Mouse (Mus musculus): Measurements from ENCODE around the gene Fhad1. TPM values are rescaled to one million over a fixed set of nuclear protein-coding genes. Genes with fewer than 3 reads are reported as not detected.

Fhad1 gene
- polyA plus RNA-seq, 1 experiment = 2.1 TPM

DNA sequence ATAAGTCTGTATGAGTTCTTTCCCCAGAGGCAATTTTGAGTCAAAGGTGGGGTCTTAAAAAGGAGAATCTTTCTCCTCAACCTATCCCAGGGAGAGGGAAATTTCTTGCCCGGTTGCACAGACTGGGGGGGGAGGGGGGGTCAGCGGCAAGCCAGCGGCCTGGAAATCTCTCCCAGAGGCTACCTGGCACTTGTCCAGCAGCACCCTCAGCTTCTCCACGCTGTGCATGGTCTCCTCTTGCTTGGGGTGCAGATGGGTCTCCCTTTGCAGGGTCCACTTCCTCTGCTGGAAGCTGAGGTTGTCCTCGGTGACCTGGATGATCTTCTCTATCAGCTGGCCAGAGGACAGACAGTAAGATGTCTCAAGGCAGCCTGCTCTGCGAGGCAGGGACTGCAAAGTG is 61.0 kb downstream of the Fhad1 start:
- no peaks in the 10 kb centered on the region for H3K9me3 ChIP-seq (replicated peaks; ENCODE audit: control insufficient read depth, insufficient read depth, low read length, poor library complexity, severe bottlenecking)
- TF ChIP-seq EP300 (IDR thresholded peaks at IDR 0.05; ENCODE audit: insufficient read depth, low read depth, low read length) (no peak), POLR2A (IDR thresholded peaks at IDR 0.05; ENCODE audit: insufficient read depth, low read length) (no peak), CTCF (IDR thresholded peaks at IDR 0.05; ENCODE audit: low read depth, low read length) (no peak)
- H3K27me3 ChIP-seq (ENCODE audit: control insufficient read depth, insufficient read depth, low read length, poor library complexity, severe bottlenecking) = no peaks in the 10 kb centered on the region
- no peak overlapping the region for H3K9ac ChIP-seq (ENCODE audit: low read depth, poor library complexity, severe bottlenecking)
- peaks cover 2% of the 10 kb centered on the region for H3K4me1 ChIP-seq (ENCODE audit: control insufficient read depth, insufficient read depth, low read length)
- no peaks in the 10 kb centered on the region for H3K36me3 ChIP-seq (ENCODE audit: control insufficient read depth, insufficient read depth, low read length, poor library complexity, severe bottlenecking)
- H3K27ac ChIP-seq (ENCODE audit: insufficient read depth, low read length) = no peak overlapping the region
- no peak overlapping the region for H3K4me3 ChIP-seq (ENCODE audit: low read depth, low read length)

DNA sequence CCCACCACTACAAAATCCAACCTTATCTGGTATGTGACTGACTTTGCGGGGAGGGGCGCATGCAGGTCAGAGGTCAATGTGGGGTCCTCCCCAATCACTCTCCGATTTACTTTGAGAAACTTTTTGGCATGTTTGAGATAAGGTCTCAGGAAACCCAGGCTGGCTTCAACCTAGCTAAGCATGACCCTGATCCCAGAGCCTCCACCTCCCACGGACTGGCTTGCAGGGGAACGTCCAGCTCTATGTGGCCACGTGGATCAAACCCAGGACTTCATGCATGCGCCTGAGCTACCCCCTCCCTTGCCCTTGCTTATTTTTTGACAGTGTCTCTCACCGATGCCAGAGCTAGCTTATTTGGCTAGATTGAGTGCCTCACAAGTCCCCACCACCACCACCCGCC is 61.6 kb downstream of the Fhad1 start:
- H3K9ac ChIP-seq (ENCODE audit: low read depth, poor library complexity, severe bottlenecking) = no peak overlapping the region
- no peak for TF ChIP-seq CTCF (IDR thresholded peaks at IDR 0.05; ENCODE audit: low read depth, low read length)
- TF ChIP-seq POLR2A (IDR thresholded peaks at IDR 0.05; ENCODE audit: insufficient read depth, low read length) = no peak
- TF ChIP-seq EP300 (IDR thresholded peaks at IDR 0.05; ENCODE audit: insufficient read depth, low read depth, low read length) = no peak

DNA sequence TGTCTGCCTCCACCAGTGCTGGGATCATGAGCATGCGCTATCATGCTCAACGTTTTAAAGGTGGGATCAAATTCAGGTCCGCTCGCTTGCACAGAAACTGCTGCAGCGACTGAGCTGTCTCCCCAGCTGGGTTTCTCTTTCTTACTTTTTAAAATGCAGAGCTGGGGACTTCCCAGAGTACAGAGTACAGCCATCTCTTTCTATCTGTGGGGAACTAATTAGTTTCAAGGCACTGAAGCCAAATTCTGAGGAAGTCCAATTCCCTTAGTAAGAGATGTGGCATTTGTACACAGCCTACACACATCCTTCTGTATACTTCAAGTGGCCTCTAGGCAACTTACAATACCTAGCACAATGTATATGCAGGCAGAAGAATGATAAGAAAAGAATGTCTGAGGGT is 62.1 kb downstream of the Fhad1 start:
- Histone ChIP-seq H3K4me1 (ENCODE audit: control insufficient read depth, insufficient read depth, low read length) (no peaks in the 10 kb centered on the region), H3K9ac (ENCODE audit: low read depth, poor library complexity, severe bottlenecking) (no peak overlapping the region), H3K27me3 (ENCODE audit: control insufficient read depth, insufficient read depth, low read length, poor library complexity, severe bottlenecking) (no peaks in the 10 kb centered on the region), H3K36me3 (ENCODE audit: control insufficient read depth, insufficient read depth, low read length, poor library complexity, severe bottlenecking) (no peaks in the 10 kb centered on the region), H3K27ac (ENCODE audit: insufficient read depth, low read length) (no peak overlapping the region), H3K4me3 (ENCODE audit: low read depth, low read length) (no peak overlapping the region), H3K9me3 (replicated peaks; ENCODE audit: control insufficient read depth, insufficient read depth, low read length, poor library complexity, severe bottlenecking) (no peaks in the 10 kb centered on the region)
- no peak for TF ChIP-seq EP300 (IDR thresholded peaks at IDR 0.05; ENCODE audit: insufficient read depth, low read depth, low read length)
- TF ChIP-seq CTCF (IDR thresholded peaks at IDR 0.05; ENCODE audit: low read depth, low read length) = no peak
- no peak for TF ChIP-seq POLR2A (IDR thresholded peaks at IDR 0.05; ENCODE audit: insufficient read depth, low read length)

More for the DNA sequence above, 61.6 kb downstream of the Fhad1 start:
- Histone ChIP-seq H3K9me3 (replicated peaks; ENCODE audit: control insufficient read depth, insufficient read depth, low read length, poor library complexity, severe bottlenecking) (no peaks in the 10 kb centered on the region), H3K36me3 (ENCODE audit: control insufficient read depth, insufficient read depth, low read length, poor library complexity, severe bottlenecking) (no peaks in the 10 kb centered on the region), H3K27me3 (ENCODE audit: control insufficient read depth, insufficient read depth, low read length, poor library complexity, severe bottlenecking) (no peaks in the 10 kb centered on the region), H3K4me1 (ENCODE audit: control insufficient read depth, insufficient read depth, low read length) (no peaks in the 10 kb centered on the region), H3K4me3 (ENCODE audit: low read depth, low read length) (no peak overlapping the region), H3K27ac (ENCODE audit: insufficient read depth, low read length) (no peak overlapping the region)

DNA sequence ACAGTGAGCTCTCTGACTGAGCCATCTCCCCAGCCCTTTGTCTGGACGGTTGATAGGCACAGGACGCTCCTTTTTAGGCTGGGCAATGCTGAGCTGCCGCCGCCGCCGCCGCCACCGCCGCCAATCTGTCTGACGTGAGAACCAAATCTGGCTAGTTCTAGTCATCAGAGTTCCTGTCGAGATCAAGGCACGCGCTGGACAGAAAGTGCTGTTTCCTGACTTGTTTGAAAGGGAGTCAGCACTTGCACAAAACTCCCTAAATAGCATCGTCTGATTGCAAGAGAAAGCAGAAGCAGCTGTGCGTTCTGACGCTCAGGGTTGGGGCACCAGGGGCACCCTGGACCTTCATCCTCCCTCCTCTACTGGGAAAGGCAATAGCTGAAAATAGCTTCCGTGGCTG is 62.8 kb downstream of the Fhad1 start:
- Histone ChIP-seq H3K27ac (ENCODE audit: insufficient read depth, low read length) (no peak overlapping the region), H3K36me3 (ENCODE audit: control insufficient read depth, insufficient read depth, low read length, poor library complexity, severe bottlenecking) (no peaks in the 10 kb centered on the region), H3K27me3 (ENCODE audit: control insufficient read depth, insufficient read depth, low read length, poor library complexity, severe bottlenecking) (no peaks in the 10 kb centered on the region), H3K9me3 (replicated peaks; ENCODE audit: control insufficient read depth, insufficient read depth, low read length, poor library complexity, severe bottlenecking) (no peaks in the 10 kb centered on the region), H3K9ac (ENCODE audit: low read depth, poor library complexity, severe bottlenecking) (no peak overlapping the region), H3K4me3 (ENCODE audit: low read depth, low read length) (no peak overlapping the region), H3K4me1 (ENCODE audit: control insufficient read depth, insufficient read depth, low read length) (no peaks in the 10 kb centered on the region)
- TF ChIP-seq EP300 (IDR thresholded peaks at IDR 0.05; ENCODE audit: insufficient read depth, low read depth, low read length) = no peak
- no peak for TF ChIP-seq CTCF (IDR thresholded peaks at IDR 0.05; ENCODE audit: low read depth, low read length)
- TF ChIP-seq POLR2A (IDR thresholded peaks at IDR 0.05; ENCODE audit: insufficient read depth, low read length) = no peak

DNA sequence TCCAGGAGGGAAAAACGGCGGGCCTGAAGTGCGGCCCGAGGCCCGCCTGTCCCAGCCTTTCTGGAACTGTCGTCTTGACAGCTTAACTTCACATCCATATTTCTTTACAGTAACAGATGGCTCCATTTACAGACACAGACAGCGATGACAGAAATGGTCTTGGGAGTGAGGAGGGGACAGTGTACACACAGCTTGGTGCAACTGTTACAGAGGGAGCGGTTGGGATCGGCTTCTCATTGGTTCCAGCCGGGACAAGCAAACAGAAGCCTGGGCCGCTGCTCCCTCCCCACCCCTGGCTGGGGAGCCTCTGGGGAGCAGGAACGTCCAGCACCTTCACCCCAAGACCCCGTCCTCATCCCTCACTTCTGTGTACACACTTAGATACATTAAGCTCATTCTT is 65.4 kb downstream of the Fhad1 start:
- Histone ChIP-seq H3K27ac (ENCODE audit: insufficient read depth, low read length) (no peak overlapping the region), H3K9me3 (replicated peaks; ENCODE audit: control insufficient read depth, insufficient read depth, low read length, poor library complexity, severe bottlenecking) (no peaks in the 10 kb centered on the region), H3K9ac (ENCODE audit: low read depth, poor library complexity, severe bottlenecking) (no peak overlapping the region), H3K4me3 (ENCODE audit: low read depth, low read length) (no peak overlapping the region), H3K27me3 (ENCODE audit: control insufficient read depth, insufficient read depth, low read length, poor library complexity, severe bottlenecking) (no peaks in the 10 kb centered on the region), H3K36me3 (ENCODE audit: control insufficient read depth, insufficient read depth, low read length, poor library complexity, severe bottlenecking) (no peaks in the 10 kb centered on the region), H3K4me1 (ENCODE audit: control insufficient read depth, insufficient read depth, low read length) (no peaks in the 10 kb centered on the region)
- TF ChIP-seq CTCF (IDR thresholded peaks at IDR 0.05; ENCODE audit: low read depth, low read length) (no peak), EP300 (IDR thresholded peaks at IDR 0.05; ENCODE audit: insufficient read depth, low read depth, low read length) (no peak), POLR2A (IDR thresholded peaks at IDR 0.05; ENCODE audit: insufficient read depth, low read length) (no peak)

DNA sequence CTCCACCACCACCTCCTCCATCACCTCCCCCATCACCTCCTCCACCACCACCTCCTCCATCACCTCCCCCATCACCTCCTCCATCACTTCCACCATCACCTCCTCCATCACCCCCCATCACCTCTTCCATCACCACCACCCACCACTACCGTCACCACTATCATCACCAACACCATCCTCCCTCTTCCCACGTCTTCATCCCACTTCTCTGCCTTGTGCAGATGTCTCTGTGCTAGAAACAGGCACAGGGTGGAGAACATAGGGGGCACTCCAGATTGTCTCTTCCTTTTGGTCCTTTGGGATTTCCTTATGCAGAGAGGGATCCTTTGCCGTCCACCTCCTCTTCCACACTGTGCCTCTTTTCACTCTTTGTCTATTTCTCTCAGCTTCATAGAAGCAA is 66.1 kb downstream of the Fhad1 start:
- H3K4me1 ChIP-seq (ENCODE audit: control insufficient read depth, insufficient read depth, low read length) = no peaks in the 10 kb centered on the region
- TF ChIP-seq EP300 (IDR thresholded peaks at IDR 0.05; ENCODE audit: insufficient read depth, low read depth, low read length) (no peak), CTCF (IDR thresholded peaks at IDR 0.05; ENCODE audit: low read depth, low read length) (no peak), POLR2A (IDR thresholded peaks at IDR 0.05; ENCODE audit: insufficient read depth, low read length) (no peak)
- no peak overlapping the region for H3K4me3 ChIP-seq (ENCODE audit: low read depth, low read length)
- no peak overlapping the region for H3K27ac ChIP-seq (ENCODE audit: insufficient read depth, low read length)
- H3K36me3 ChIP-seq (ENCODE audit: control insufficient read depth, insufficient read depth, low read length, poor library complexity, severe bottlenecking) = no peaks in the 10 kb centered on the region
- H3K27me3 ChIP-seq (ENCODE audit: control insufficient read depth, insufficient read depth, low read length, poor library complexity, severe bottlenecking) = no peaks in the 10 kb centered on the region
- no peak overlapping the region for H3K9ac ChIP-seq (ENCODE audit: low read depth, poor library complexity, severe bottlenecking)
- H3K9me3 ChIP-seq (replicated peaks; ENCODE audit: control insufficient read depth, insufficient read depth, low read length, poor library complexity, severe bottlenecking) = no peaks in the 10 kb centered on the region; the same call in 1 of the 2 replicates

All from ES-Bruce4 (cell line).